Mouse (Mus musculus) kidney, adult 8-10 months (tissue): ENCODE measurements around the gene Wdr95.
A peak's percentile ranks its signal among the peaks of the same experiment; 100 is the strongest.

Experiments used
- DNase-seq, 2 experiments: peaks; one replicate each; pipeline ENCODE4 v3.0.0; 2022

Wdr95 gene

DNA sequence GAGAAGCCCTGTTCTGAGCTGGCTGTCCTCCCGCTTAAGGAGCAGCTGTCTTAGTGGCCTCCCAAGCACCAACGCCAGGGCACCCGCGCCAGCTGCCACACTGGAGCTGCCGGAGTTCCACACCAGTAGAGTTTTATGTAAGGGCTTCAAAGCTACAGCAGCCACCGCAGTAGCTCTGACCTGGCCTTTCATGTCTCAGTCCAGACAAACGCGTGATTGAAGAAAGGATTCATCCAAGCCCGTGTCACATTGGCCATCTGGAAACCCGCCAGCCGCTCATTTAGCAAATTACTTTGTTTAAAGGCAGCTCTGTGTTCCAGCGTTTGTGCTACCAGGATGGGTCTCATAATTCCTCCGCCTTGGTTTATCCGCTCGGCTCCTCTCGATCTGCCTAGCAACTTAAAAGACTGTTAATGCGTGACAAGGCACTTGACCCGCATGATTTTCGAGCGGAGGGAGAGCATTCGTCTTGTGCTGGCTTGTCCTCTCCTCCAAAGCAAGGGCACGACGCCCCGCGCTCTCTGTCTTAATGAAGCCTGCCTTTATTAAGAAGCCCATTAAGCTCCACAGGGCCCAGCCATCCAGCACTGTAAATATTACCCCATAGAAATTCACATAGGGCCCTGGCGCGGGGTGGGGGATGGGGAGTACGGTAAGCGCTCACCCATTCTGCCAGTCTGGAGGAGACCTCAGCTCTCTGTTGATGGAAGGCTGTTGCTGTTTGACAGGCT, at the start of gene Wdr95:
Wdr95 (plus strand) TSS at position 681 of the 731 bp plus-strand sequence.
- peak; percentile 8 to 57 for DNase-seq

DNA sequence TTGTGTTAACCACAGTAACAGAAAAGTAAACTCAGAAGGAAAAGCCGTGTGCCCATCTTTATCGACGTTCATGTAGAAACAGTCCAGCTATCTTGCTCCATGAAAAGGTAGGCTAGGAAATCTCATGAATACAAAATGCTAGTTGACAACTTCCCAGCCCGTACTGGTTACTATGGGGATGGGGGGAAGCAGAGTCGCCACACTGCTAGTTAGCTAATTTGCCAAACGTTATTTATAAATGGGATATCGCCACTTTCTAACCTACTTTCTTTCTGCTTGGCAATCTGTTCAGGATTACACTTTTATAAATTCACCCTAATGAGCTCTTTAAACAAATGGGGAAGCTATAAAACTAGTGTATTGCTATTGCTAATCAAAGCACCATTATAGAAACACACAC, 46.6 kb upstream of the Wdr95 start:
- DNase-seq: no peak

DNA sequence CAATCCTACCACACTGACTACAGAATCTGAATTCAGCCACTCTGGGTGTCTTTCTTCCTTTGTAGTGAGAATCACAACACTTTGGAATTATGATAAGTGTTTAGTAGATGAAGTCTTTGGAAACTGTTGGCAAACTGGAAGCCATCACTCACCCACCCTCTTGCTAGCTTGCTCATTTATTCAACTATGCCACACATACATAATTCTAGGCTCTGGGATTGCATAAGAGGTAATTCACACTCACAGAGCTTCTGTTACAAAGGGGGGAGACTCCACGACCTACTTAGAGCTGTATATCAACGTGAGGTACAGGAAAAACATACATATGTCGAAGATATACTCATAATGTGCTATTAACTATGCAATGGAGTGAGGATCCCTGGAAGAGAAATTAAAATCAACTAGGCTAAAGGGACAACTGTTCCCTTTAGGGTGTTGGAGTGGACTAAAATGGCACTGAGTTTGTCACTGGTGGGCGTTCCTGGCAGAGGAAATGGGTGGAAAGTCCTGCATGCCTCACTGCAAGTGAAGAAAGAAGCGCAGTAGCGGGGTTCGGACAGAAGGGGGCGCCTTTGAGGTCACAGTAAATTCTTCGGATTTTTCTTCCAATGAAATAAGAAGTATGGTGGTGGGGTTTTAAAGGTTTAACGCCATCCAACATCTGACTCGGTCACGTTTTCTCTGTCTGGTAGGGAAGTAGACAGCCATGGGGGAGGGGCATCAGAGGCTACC, 45.0 kb upstream of the Wdr95 start:
- peak in 1 of 2 experiments; percentile 5 for DNase-seq

DNA sequence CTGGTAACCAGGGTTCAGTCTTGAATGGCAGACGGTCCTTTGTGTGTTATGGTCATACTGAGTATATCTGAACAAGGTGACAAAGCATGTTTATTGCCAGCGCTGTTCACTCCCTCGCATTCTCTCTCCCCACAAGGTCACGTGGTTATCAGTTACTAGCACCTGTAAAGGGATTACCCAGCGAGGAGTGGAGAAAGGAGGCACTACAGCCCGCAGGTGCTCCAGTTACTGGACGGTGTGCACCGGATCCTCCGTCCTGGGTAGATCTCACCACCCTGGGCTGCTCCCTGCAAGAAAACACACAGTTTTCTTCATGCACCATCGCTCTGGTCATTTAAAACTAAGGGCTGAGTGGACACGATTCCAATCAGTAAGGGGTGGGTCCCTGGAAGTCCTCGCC, 44.2 kb upstream of the Wdr95 start:
- no peak for DNase-seq

DNA sequence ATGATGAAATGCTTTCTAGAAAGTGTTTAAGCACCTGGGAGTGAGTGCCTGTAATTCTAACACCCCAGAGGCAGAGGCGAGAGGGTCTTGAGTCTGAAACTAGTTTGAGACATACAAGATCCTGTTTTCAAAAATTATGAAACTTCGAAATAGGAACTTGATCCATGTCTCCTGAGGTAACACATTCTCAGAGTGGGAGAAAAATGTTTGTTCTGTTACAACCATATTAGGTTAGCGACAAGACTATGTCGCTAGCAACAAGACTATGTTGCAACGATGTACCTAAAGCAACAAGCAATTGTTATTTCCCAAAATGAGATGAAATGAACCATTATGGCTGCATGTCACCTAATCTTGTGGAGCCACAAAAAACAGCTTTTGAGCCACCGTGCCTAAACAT, 43.0 kb upstream of the Wdr95 start:
- no peak for DNase-seq

DNA sequence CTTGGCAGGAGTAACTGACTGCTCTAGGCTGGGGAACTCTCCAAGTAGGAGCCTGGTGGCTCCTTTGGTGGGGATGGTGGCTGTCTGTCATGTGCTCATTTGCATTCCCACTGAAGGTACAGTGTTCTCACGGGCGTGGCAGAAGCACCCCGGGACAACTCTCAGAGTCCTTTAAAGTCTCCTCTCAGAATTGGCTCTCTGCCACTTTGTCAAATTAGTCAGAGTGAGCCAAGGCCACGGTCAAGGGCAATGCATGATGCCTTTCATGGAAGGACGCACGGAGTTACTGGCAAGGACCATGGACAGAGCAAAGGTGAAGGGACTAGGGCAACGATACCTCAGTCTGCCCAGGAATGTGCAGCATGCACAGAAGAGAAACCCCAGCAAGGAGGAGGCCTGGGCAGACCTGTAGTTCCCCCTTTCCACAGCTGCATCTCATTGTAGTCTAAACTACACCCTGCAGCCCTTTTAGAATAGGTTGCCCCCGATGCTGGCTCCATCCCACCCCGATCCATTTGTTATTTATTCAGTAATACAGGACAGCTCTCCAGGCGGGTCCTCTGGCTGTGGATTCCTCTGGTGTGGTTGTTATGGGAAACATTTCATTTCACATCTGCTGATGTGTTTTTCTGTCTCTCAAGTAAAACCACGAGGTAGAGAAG, 40.0 kb upstream of the Wdr95 start:
- DNase-seq: peak in 1 of 2 experiments; percentile 5

DNA sequence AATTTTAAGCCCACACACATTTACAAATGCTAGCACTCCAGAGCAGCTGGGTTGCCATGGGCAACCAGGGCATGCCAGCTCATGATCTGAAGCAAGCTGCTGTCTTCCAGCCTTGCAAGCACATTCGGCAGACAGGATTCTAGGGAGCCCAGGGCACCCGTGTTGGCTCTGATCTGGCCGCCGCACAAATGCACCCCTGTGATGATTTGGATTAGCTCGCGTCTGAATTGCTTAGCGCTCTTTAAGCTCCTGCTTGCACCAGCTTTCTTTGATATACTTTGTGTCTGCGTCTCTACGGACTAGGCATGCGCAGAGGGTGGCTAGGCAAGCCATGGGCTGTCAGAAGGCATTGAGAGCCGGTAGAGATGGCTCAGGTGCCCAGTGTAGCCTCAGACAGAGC, 39.3 kb upstream of the Wdr95 start:
- no peak for DNase-seq

DNA sequence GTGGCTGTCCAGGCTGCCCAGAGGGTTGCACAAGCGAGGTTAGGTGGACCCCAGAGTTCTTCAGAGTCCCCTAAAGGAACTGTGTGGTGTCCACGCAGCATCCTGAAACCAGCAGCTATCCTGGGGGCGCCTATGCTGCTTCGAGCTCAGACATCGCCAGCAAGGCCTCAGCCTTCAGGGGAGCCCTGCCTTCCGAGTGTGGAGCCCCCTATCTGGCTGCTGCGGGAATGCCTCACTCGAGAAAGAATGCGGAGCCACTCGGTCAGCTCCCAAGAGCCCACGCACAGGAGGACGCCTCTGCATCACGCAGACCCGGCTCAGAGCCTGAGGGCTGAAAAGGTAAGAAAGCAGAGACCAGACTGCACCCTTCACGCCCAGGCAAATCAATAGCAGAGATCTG, 38.2 kb upstream of the Wdr95 start:
- no peak for DNase-seq

DNA sequence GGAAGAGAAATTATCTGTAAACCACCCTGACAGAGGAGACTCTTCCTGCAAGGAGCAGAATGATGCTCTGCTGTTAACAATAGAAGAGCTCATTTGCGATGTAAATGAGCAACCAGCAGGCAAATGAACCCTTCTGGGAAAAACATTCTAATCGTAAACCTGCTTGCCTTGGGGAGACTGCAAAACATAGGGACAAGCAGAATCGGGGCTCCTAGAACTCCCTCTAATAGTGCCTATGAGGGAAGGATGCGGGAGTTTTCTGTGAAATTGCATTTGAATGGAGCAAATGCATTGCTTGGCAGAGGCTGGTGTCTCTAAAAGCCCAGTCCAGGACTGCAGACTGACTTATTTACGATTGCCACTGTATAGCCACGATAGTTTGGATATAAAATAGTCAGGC, 32.8 kb upstream of the Wdr95 start:
- no peak for DNase-seq

DNA sequence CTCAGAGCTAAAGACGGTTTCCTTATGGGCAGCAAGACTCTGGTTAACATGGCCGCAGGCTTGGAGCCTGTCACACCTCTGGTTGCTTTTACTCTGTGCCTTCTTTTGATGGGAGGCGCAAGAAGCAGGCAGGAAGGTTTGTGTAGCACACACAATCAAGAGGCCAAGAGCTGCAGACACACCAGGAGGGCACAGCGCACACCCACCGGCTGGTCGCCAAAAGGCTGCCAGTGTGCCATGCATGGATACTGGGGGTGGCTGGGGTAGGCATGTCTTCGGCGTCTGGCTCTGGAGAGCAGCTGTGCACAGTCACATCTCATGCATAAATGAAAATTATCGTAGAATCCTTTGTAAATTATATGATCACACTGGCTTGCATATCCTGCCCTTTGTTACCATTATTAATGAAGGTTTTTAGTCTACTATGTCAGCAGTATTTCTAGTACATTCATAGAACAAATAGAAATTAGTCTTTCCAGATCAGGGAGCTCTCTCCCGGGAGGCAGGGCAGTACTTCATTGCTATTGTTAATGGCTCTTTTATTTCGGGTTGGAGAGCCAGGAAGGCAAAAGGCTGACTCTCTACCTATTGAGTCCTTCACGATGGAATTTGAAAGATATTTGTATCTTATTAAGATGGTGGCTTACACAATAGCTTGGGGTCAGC, 31.9 kb upstream of the Wdr95 start:
- DNase-seq: no peak

DNA sequence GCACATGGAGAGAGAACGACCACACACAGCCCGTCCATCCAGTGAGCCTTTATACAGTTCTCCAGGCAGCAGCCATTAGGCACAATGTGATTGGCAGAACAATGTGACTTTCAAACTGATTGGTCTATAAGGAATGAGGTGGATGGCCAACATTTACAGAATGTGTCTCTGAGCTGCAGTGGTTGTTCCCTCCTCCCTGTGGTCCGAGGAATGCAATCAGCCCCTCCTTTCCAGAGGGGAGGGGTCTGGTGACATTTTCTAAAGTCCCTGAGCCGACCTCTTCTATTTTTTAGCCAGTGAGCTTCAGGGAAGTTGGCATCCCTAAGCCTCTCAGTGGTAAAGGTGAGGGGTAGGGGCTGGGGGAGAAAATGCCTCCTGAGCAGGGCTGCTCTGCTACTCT, 28.5 kb upstream of the Wdr95 start:
- DNase-seq: no peak

DNA sequence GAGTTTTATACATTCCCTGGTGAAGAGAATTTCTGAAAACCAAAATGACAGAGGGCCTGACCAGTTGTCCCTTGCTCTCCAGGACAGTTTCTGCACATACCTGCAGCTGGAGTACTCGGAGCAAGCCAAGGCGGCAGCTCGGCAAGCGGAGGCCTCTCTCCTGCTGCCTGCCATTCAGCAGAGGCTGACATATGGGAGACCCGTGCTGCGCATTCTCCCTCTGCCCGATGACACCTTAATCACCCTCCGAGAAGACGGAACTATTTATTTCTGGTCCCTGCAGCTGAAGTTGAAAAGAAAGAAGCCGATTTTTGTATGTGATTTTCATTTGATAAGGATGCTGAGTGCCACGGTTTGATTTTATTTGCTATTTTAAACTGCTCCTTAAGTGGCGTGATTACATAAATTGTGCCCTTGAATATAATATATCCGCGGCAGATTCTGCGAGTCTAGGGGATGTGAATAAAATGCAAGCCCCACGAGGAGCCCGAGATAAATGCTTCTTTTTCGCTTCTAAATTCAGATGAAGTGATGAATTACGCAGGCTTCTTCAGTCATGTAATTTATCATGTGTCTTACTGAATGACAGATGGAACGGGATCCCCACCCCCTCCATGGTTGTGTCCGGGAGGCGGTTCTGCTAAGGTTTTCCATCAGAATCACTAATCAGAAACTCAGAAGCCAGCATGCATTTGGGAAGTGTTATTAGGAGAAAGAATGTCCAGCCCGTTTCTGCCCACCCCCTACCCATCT, 24.9 kb upstream of the Wdr95 start:
- DNase-seq: no peak

DNA sequence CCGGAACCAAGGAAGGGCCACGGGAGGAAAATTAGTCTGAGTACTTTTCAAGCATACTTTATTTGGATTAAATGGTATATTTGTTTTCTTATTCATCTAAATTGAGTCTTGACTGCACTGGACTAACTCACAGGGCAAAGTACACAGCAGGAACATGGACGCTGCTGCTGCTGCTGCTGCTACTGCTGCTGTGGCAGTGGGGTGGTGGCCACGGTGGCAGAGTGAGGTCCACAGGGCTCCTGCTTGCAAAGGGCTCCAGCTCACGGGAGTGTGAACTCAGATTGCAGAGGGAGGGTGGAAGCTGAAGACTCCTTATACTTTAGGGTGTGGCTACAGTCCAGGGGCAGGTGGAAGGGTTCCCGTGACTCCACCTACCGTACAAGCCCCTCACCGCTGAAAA, 23.5 kb upstream of the Wdr95 start:
- no peak for DNase-seq

DNA sequence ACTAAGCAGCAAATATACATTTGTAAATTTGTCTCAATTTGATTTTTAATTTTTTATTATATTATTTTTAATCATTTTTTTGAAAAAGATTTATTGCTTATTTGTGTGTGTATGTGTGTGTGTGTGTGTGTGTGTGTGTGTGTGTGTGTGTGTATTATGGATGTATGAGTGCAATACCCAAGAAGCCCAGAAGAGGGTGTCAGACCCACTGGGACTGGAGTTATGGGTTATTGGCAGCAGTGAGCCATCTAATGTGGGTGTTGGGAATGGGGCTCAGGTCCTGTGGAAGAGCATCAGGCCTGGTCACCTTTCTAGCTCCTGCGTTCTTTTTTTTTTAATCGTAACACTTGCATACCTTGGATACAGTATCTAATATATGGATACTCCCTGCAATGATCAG, 22.4 kb upstream of the Wdr95 start:
- DNase-seq: no peak

DNA sequence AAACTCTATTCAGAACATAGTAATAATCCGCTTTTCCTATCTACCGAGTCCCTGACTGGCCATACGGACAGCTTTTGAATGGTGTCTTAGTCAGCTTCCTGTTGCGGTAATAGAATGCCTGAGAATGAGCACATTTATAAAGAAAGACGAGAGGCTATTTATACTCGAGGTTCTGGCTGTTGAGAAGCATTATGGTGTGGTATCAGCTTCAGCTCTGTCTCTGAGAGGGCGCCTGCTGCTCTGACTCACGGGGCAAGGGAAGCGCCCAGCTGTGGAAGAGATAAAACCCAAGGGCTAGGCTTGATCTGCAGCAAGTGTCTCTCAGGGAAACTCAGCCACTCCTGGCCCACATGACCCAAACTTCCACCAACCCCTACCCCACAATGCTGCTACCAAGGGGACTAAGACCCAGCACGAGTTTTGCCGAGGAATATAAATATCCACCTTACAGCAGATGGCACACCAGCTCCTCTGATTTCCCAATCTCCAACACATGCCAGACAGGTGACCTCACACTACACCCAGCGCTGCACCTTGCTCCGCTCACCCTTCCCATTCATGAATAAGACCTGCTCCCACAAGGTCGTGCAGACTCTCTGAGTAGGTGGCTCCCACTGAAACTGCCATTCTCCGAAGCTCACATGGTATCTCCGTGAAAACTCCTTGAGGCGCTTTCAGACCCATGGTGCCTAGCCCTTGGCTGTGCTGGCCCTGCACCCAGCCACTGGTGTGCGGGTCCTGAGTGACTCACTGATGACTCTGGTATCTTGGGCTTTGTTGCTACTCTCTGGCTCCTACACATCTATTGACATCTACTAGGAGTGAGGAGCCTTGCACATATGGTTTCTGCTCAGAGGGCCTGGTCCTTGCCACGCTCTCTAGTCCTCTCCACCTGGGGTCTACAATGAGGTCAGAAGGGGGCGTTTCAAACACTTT, 20.1 kb upstream of the Wdr95 start:
- no peak for DNase-seq

DNA sequence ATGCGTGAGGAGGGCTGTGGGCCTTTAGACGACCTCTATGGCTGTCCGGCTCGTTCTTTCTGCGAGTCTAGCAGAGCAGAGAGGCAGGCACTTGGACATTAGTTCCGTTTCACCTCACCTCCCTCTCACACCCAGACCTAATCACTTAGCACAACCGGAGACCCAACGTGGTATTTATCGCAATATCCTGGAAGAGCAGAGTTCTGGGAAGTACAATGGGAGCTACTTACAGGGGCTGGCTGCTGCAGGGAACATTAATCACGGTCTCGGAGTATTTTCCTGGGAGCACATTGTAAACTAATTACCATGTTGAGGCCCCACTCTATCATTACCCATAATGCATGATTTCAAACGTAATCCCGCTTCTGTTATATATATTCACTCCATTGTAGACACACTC, 18.2 kb upstream of the Wdr95 start:
- no peak for DNase-seq

DNA sequence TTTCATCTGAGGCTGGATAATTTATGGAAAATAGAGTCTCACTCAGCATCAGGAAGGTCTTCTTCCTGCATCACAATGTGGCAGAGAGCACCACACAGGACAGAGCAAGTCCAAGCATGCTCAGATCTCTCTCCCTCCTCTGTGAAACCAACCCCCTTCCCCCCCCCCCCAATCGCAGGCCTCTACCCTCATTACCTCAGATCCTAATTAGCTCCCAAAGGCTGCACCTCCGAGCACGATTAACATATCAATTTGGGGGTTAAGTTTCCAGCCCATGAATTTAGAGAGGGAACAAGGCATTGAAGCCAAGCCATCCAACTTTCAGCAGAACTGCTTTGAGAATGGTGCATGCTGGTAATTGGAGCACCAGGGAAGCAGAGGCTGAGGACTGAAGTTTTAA, 15.8 kb upstream of the Wdr95 start:
- no peak for DNase-seq

DNA sequence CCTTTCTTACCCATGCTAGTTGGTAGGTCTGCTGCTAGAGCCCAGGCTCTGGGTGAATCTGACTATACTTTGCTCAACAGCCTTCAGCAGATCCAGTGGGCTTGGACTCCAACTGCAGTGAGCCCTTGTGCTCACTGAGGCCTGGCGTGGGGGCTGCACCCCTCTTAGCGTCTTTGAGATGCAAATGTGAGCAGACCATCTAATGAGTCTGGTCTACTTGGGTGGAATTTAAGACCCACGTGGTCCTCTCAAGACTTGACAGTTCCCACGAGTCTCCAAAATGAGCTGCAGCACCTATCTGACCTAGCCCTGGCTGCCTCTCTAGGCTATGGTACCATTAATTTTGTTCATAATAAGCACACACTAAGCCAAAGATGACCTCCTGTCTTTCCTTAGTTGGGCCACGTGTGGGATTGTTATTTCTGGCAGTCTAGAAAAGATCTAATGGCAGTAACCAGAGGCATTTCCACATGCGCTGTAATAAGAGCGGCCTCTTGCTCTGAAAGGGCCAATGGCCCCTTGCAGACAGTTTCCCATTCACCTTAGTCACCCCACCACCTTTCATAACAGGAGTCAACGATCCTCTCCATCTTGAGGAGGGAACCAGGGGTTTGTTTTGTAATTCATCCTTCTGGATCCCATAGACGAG, 14.9 kb upstream of the Wdr95 start:
- no peak for DNase-seq

DNA sequence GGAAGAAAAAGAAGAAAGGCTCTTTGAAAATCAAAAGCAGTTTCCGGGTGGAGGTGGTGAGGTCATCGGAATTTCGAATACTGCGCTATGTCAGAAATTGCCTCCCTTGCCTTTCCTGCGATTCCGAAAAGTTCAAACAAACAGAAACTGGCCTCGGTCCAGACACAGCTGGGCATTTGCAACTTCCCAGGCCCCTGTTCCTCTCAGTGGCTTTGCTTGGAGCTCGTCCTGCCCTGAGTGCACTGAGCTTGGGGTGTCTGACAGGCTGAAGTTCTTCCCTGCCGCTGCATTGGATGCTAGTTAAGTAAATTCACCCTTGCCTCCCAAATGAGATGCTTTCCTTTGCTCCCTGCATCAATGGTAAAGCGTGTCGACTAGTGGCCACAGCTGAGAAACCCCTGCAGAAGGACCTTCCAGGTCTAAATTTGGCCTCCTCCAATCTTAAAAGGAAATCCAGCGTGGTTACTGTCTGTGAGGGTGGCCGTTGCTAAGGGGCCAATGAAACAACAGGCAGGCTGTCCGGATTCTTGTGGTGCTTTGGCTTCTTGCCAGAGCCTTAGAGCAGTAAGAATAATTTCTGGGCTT, 14.3 kb upstream of the Wdr95 start:
- DNase-seq: peak in 1 of 2 experiments; percentile 27

DNA sequence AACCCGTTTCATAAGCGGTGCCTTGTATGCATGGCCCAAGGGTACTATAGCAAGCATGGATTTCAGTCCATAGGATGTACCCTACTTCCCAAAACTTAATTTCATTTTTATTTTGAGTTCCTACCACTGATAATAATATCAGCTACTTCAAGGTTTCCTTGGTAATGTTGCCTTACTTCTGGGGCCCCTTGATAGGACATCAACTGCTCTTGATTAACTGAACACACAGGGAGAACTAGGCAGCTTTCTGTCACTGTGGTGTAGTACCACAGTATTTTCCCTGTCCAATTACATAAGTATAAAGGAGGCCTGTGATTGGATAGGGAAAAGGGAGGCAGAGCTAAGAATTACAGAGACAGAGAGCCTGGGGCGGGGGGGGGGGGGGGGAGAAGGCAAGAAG, 13.6 kb upstream of the Wdr95 start:
- DNase-seq: no peak

DNA sequence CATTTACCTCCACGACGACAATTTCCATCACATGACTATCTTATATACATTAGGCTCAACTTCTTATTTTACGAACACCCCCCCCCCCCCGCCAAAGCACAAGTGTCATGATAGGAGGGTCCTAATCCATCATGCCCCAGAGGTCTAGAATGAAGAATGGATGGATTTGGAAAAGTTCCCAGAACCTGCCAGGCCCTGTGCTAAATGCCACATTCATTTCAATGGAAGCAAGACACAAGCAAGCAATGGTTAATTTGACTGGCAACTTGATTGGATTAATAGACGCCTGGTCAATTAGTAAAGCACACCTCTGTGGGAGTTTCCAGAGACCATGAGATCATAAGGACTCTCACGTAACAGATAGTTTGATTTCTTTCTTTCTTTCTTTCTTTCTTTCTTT, 11.4 kb upstream of the Wdr95 start:
- DNase-seq: no peak
